Mouse (Mus musculus): ENCODE data around the gene Rpl18a.

DNA sequence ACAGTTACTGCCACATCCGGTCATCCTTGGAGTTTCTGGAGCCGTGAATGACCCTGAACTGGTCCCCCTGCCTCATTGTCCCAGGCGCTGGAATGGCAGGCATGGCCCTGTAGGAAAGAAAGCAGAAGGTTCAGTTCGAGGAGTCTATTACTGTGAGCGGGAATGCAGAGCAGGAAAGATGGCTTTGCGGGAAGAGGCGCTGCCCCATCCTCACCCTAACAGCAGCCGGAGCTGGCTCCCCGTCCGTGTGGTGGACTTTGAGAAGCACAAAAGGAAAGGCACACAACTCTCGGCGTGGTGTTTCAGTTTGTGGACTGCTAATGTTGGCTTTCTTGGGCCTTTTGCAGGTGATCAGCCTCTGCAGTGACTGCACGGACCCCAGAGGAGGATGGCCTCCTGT is 22.8 kb downstream of the Rpl18a start:
- no peak for TF ChIP-seq CTCF (IDR thresholded peaks at IDR 0.05; ENCODE audit: insufficient read depth, low read length)
- TF ChIP-seq POLR2A (IDR thresholded peaks at IDR 0.05; ENCODE audit: borderline replicate concordance, extremely low read depth, low read depth, low read length) = no peak

Data from lung, adult 2 months (tissue).